Mouse (Mus musculus): ENCODE data around the gene Rock2.

DNA sequence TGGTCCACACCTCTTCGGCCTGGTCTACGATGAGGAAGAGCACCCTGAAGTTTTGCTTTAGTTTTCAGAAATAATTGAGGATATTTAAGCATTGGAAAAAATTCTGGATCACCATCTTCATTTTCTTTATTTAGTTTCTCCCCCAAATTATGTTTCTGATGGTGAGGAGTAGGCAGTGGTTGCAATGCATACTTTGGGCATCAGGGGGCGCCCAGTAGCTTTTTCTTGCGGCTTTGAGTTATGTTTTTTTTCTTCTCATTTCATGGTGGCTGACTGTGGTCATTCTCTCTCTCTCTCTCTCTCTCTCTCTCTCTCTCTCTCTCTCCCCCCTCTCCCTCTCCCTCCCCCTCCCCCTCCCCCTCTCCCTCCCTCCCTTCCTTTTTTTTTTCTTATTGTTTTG lies 123.8 kb downstream of the Rock2 start:
- TF ChIP-seq GATA1 (IDR thresholded peaks at IDR 0.05; ENCODE audit: borderline replicate concordance, low read length), result no peak
- TF ChIP-seq CTCF (IDR thresholded peaks at IDR 0.05; ENCODE audit: low read depth, low read length), result no peak
